Mouse (Mus musculus) lung, embryonic 15.5 days (tissue): ENCODE measurements at regions not wholly inside any gene's neighbourhood (a gene's known extent, or its start where the extent isn't known, plus 50 kb on each side); places are given as distances from the start of the nearest gene placed in this dataset.

Experiments used
- ATAC-seq: fragments of 200-750 bp; cut with Nextera tagmentation; 2 replicates; pipeline ENCODE4 v1.8.0; 2017; ENCODE audit warnings: moderate number of reproducible peaks, borderline replicate concordance; ENCODE audit not compliant: low FRiP score, low TSS enrichment; ENCODE audit errors: extremely low read depth
- H3K27ac ChIP-seq: fragments of 300-500 bp; sonication (generic); 2 replicates; pipeline ENCODE4 v1.5.1; 2015; ENCODE audit warnings: moderate library complexity, mild to moderate bottlenecking, inconsistent platforms
- H3K27me3 ChIP-seq: fragments of 300-500 bp; sonication (generic); 2 replicates; pipeline ENCODE4 v1.6.1; 2015; ENCODE audit warnings: inconsistent platforms
- H3K36me3 ChIP-seq: fragments of 300-500 bp; sonication (generic); 2 replicates; pipeline ENCODE4 v1.6.1; 2015; ENCODE audit warnings: inconsistent platforms
- H3K4me1 ChIP-seq: fragments of 300-500 bp; sonication (generic); 2 replicates; pipeline ENCODE4 v1.6.1; 2015; ENCODE audit warnings: inconsistent platforms
- H3K4me2 ChIP-seq: fragments of 300-500 bp; sonication (generic); 2 replicates; pipeline ENCODE4 v1.6.1; 2015; ENCODE audit warnings: inconsistent platforms, mild to moderate bottlenecking, moderate library complexity
- H3K4me3 ChIP-seq: fragments of 300-500 bp; sonication (generic); 2 replicates; pipeline ENCODE4 v1.5.1; 2015; ENCODE audit warnings: mild to moderate bottlenecking, inconsistent platforms
- H3K9ac ChIP-seq: fragments of 300-500 bp; sonication (generic); 2 replicates; pipeline ENCODE4 v1.6.1; 2015; ENCODE audit warnings: inconsistent platforms
- H3K9me3 ChIP-seq: fragments of 300-500 bp; sonication (generic); 2 replicates; pipeline ENCODE4 v1.6.1; 2016; ENCODE audit warnings: inconsistent platforms
- WGBS: fragments of 180-500 bp; shearing (Covaris S2); methylation state at CpG from one replicate; pipeline ENCODE4 v1.1.7; 2015; 5-methylcytosine and 5-hydroxymethylcytosine counted together

DNA sequence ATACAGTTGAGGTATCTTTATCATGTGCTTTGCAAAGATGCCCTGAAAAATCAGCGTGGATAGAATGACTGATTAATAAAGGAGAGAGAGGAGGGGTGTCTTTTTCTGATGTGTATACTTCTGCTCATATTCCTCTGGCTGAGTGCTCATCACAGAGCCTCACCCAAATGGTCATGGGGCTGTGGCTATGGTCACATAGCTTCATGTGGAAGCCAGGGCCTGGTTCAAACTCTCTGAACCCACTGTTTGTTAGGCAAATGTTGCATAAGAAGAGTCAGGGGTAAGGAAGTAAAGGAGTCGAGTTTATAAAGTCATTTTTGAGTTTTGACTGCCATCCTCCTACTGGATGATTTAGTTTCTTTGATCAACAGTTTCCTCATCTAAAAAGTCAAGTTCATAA, 221.0 kb downstream of the Fzd1 start:
- H3K27ac ChIP-seq: no peak overlapping the region
- H3K9me3 ChIP-seq: no peaks in the 10 kb centered on the region
- WGBS: 50% methylated on average over 2 of the region's 2 CpGs
- ATAC-seq: no peak
- no peaks in the 10 kb centered on the region for H3K27me3 ChIP-seq
- no peak overlapping the region for H3K4me3 ChIP-seq
- no peak overlapping the region for H3K4me2 ChIP-seq
- 0 out of 2 replicates have a peak, but pooled peaks cover 7% of the 10 kb centered on the region for H3K4me1 ChIP-seq
- no peaks in the 10 kb centered on the region for H3K36me3 ChIP-seq
- H3K9ac ChIP-seq: no peak overlapping the region

DNA sequence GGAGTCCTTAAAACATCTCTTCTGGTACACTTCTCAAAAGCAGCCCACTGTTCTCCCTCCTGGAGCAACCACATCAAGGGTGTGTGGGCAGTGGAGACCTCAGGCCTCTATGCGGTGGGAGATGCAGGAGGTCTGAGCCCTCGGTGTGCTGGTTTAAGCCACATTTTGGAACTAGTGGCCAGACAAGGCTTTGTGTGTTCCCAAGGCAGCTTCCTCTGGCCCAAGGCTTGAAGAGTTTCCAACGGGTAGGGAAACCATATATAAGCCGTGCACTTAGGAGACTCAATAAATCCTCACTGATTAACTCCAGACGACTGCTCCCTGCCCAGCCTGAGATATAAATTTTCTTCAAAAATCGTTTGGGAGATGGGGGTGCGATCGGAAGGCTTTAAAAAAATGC, 221.9 kb downstream of the Fzd1 start:
- no peak for ATAC-seq
- Histone ChIP-seq H3K36me3 (no peaks in the 10 kb centered on the region), H3K4me3 (no peak overlapping the region), H3K27me3 (no peaks in the 10 kb centered on the region), H3K9me3 (no peaks in the 10 kb centered on the region), H3K9ac (no peak overlapping the region), H3K4me2 (no peak overlapping the region), H3K27ac (no peak overlapping the region), H3K4me1 (peaks cover 9% of the 10 kb centered on the region; the same call in 1 of the 2 replicates)
- WGBS: 62% methylated on average over 8 of the region's 8 CpGs

DNA sequence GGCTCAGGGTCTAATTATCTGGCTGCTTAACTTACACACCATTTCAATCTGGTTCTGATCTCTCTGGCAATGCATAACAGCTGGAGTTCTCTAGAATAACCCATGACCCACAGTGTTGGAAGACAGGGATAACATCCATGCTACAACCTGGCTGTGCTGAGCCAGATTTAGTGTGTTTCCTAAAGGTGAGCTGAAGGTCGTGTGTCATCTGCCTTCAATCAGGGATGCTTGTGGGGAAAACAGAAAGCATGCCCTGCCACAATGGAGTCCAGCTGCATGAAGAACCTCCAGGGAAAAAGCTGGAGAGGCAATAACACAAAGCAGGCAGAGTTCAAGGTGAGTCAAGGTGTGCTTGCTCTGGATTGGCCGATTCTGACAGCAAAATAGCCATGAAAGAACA, 223.3 kb downstream of the Fzd1 start:
- no peak overlapping the region for H3K4me2 ChIP-seq
- no peak for ATAC-seq
- no peak overlapping the region for H3K9ac ChIP-seq
- H3K9me3 ChIP-seq: no peaks in the 10 kb centered on the region
- no peak overlapping the region for H3K27ac ChIP-seq
- no peaks in the 10 kb centered on the region for H3K27me3 ChIP-seq
- no peak overlapping the region for H3K4me3 ChIP-seq
- no peaks in the 10 kb centered on the region for H3K36me3 ChIP-seq
- 77% methylated on average over 2 of the region's 2 CpGs for WGBS
- H3K4me1 ChIP-seq: peaks cover 15% of the 10 kb centered on the region

DNA sequence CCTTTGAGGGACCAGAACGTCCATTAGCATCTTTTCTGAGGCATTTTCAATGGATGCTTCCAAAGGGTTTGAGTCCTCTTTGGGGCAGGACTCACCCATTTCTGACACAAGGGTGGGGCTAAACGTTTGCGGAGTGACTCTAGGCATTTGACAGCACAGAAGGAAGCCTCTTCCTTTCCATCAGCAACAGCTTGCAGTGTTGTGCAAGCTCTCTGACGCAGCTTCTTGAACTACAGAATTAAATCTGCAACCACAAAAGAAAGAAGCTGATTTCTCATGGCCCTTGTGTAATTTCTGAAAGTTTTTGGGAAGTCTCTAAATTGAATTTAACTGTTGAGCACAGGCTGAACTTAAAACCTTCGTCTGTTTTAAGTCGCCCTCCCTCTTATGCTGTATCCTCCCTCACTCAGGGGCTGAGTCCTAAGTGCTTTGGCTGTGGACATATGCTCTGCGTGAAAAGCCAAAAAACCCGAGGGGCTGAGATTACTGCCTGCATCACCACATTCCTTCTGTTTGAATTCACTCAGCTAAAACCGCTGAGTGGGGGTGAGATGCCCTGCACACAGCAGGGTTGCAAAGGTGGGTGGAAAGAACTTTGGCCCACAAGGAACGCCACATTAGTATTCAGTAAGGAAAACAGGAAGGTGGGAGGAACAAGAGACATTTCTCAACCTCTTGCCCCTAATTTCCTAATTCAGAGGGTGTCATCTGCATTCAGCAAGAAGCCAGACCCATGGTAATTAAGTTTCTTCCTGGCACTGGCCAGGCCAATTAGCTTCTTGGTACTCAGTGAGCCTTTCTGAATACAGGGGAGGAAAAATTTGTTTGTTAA, 227.4 kb downstream of the Fzd1 start:
- no peak overlapping the region for H3K9ac ChIP-seq
- peak overlapping the region; percentile 80 for H3K27ac ChIP-seq

DNA sequence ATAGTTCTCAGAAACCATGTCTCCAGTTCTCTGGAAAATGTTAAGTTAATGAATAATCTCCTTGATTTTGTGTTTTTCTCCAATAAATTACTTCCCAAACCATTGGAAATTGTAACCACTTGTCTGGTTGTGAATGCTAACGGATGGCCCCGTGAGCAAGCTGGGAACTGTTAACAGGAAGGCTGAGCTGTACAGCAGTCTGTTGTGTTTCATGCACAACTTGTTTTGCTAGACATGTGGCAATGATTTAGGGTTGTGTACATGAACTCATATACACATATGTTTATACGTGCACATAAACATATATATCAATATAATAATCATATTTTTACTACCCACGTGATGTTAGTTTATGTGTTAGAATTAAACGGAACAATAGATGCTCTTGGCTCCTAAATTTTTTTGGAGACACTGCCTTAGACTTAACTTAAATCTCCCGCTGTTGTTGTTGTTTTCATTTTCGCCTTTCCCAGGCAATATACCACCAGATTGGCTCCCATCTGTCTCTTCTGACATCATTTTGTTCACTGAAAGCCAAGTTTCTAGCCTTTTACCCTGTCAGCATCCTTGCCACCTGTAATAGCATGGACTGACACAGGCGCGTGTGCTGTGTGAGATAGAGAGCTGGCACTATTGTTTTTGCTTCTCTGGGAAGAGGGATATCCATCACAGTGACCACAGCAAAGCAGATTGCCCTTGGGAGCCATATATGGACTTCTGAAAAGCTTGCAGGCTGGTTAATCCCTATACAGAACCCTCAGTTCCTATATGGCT, 231.6 kb downstream of the Fzd1 start:
- 78% methylated on average over 9 of the region's 9 CpGs for WGBS
- H3K4me1 ChIP-seq: peaks cover 8% of the 10 kb centered on the region
- no peak for ATAC-seq

More for the DNA sequence above, 227.4 kb downstream of the Fzd1 start:
- Histone ChIP-seq H3K4me3 (no peak overlapping the region), H3K4me2 (no peak overlapping the region; the same call in 1 of the 2 replicates), H3K36me3 (no peaks in the 10 kb centered on the region), H3K4me1 (peaks cover 8% of the 10 kb centered on the region), H3K27me3 (no peaks in the 10 kb centered on the region), H3K9me3 (no peaks in the 10 kb centered on the region)
- WGBS: 27% methylated on average over 10 of the region's 10 CpGs
- peak; percentile 86 for ATAC-seq

DNA sequence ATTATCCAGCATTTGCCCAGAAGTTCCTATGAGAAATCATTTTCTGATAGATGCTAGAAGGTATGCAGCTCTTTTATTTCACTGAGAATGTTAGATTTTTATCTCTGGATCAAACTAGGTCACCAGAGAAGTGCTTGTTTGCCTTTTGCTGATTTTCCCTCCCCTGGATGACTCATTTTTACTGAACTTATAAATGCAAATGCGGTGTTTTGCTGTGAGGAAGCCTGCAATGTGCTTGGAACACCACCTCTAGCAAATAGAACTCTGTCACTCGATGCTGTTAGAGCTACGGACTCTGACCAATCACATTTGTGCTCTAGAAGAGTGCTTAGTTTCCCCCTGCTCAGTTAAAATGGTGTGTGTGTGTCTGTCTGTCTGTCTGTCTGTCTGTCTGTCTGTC, 257.2 kb downstream of the Fzd1 start:
- WGBS: 88% methylated on average over 3 of the region's 3 CpGs
- no peaks in the 10 kb centered on the region for H3K36me3 ChIP-seq
- H3K27ac ChIP-seq: no peak overlapping the region
- peaks cover 36% of the 10 kb centered on the region for H3K4me1 ChIP-seq
- H3K27me3 ChIP-seq: no peaks in the 10 kb centered on the region
- H3K4me2 ChIP-seq: no peak overlapping the region
- ATAC-seq: no peak
- no peak overlapping the region for H3K9ac ChIP-seq
- no peaks in the 10 kb centered on the region for H3K9me3 ChIP-seq
- no peak overlapping the region for H3K4me3 ChIP-seq

More for the DNA sequence above, 231.6 kb downstream of the Fzd1 start:
- Histone ChIP-seq H3K36me3 (no peaks in the 10 kb centered on the region), H3K4me2 (no peak overlapping the region), H3K9me3 (no peaks in the 10 kb centered on the region), H3K27ac (no peak overlapping the region), H3K9ac (no peak overlapping the region), H3K4me3 (no peak overlapping the region), H3K27me3 (no peaks in the 10 kb centered on the region)

DNA sequence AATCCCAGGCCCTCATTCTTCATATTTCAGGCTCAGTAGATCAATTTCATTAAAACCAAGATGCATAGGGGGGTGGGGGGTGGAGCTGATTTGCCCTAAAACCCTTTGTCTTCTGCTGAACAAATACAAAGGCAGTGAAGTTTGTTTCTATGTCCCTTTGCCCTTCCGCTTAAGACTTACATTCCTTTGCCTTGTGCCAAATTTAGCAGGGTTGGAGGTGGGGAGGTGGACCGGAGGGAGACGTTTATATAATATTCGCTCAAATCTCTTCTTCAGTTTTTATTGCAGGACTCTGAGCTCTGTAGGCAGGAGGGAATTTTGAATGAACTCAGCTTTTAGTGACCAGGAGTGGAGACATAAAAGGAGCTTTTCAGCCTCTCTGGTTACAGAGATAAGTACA, 258.8 kb downstream of the Fzd1 start:
- ATAC-seq: no peak; the same call in 1 of the 2 replicates
- peaks cover 37% of the 10 kb centered on the region for H3K4me1 ChIP-seq
- H3K27me3 ChIP-seq: no peaks in the 10 kb centered on the region
- no peak overlapping the region for H3K4me3 ChIP-seq
- H3K9me3 ChIP-seq: no peaks in the 10 kb centered on the region
- no peaks in the 10 kb centered on the region for H3K36me3 ChIP-seq
- no peak overlapping the region for H3K27ac ChIP-seq
- H3K4me2 ChIP-seq: peak overlapping the region; percentile 14; the same call in 1 of the 2 replicates
- 6% methylated on average over 4 of the region's 4 CpGs for WGBS
- no peak overlapping the region for H3K9ac ChIP-seq

DNA sequence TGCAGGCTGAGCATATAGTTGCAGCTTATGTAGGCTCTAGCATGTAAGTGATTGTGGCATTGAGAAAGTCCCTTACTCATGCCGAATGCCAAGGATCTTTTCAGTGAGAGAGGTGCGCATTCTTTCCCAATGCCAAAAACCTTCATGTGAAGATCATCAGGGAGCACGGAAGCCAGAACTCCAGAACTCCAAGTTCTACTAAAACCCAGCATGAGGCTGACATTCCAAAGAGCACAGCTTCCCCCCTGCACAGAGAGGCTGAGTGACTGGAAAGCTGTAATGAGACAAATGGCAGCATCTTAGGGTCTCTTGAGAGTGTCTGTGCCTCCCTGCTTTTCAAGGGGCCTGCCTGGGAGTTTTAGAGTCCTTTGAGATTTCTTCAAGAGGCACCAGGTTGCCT, 259.4 kb downstream of the Fzd1 start:
- H3K9ac ChIP-seq: no peak overlapping the region
- H3K36me3 ChIP-seq: no peaks in the 10 kb centered on the region
- no peak overlapping the region for H3K4me3 ChIP-seq
- no peaks in the 10 kb centered on the region for H3K27me3 ChIP-seq
- no peak for ATAC-seq
- H3K27ac ChIP-seq: no peak overlapping the region
- 76% methylated on average over 3 of the region's 3 CpGs for WGBS
- no peaks in the 10 kb centered on the region for H3K9me3 ChIP-seq
- peaks cover 40% of the 10 kb centered on the region for H3K4me1 ChIP-seq
- H3K4me2 ChIP-seq: 0 out of 2 replicates have a peak overlapping the region, but pooled peaks have one; percentile 14

DNA sequence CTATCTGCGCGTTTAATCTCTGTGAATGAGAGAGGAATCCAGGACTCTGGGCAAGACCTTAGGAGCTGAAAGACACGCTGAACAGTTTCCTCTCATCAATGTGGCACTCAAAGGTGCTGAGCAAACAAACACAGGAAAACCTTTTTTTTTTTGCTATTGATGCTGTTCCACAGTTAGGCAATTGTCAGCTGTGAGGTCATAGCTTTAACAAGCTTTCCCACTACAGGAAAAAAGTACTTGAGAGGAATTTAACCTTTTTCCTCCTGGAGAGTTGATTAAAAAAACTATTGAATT, 261.0 kb downstream of the Fzd1 start:
- Histone ChIP-seq H3K27me3 (no peaks in the 10 kb centered on the region), H3K4me2 (peak overlapping the region; percentile 44), H3K36me3 (no peaks in the 10 kb centered on the region), H3K4me3 (0 out of 2 replicates have a peak overlapping the region, but pooled peaks have one; percentile 7), H3K9me3 (no peaks in the 10 kb centered on the region), H3K27ac (peak overlapping the region; percentile 50), H3K4me1 (peaks cover 40% of the 10 kb centered on the region), H3K9ac (no peak overlapping the region)
- ATAC-seq: peak; percentile 5; the same call in 1 of the 2 replicates
- WGBS: 8% methylated on average over 3 of the region's 3 CpGs

DNA sequence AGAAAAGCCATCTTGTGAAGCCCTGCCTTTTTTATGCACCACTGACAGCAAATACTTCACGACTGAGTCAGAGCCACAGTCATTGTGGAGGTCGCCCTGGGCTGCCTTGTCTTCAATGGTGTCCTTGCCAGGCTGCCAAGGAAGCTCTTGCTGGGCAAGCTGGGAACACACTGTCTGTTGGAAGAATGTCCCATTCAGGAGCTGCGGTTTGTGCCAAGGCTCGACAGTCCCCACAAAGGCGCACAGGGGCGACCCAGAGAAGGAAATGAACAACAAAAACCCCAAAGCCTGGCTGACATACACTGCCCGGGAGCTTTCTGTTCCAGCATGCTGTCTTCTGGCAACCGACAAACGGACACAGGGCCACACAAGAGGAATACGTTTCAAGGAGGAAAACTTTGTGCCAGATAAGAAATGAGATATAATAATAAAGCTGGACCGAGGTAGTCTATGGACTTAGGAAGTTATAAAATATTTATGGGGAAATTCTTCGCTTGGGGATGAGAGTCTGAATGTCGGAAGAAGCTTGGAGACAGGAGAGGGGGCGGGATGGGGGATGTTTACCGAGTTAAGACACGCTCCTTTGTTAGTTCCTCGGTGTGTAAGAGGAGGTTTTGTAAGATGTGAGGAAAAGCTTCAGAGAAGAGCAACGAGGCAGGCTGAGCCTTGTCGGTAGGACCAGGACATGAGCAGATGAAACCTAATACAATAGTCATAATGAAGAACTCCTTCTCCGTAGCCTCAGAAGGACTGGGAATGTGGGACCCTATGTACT, 261.5 kb downstream of the Fzd1 start:
- Histone ChIP-seq H3K9ac (no peak overlapping the region), H3K27ac (peak overlapping the region; percentile 50), H3K4me1 (peaks cover 40% of the 10 kb centered on the region), H3K27me3 (no peaks in the 10 kb centered on the region), H3K4me2 (peak overlapping the region; percentile 44), H3K36me3 (no peaks in the 10 kb centered on the region), H3K9me3 (no peaks in the 10 kb centered on the region), H3K4me3 (0 out of 2 replicates have a peak overlapping the region, but pooled peaks have one; percentile 7)
- 7% methylated on average over 20 of the region's 20 CpGs for WGBS
- peak; percentile 46; the same call in 1 of the 2 replicates for ATAC-seq

DNA sequence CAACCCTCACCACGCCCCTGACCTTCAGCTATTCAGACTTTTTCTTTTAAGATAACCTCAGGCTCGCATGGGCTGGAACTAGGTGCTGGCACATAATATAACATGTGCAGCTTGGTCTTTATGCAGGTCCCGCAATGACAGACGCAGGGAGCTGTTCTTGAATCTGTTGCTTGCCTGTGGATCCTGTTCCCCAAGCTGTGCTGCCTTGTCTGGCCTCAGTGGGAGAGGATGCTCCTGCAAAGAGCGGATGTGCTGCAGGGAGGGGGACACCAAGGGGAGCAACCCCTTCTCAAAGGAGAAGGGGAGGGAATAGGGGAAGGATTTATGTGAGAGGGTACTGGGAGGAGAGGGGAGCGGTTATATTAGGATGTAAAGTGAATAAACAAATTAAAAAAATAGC, 262.4 kb downstream of the Fzd1 start:
- H3K27ac ChIP-seq: no peak overlapping the region
- ATAC-seq: no peak
- H3K4me2 ChIP-seq: no peak overlapping the region
- peaks cover 40% of the 10 kb centered on the region for H3K4me1 ChIP-seq
- no peaks in the 10 kb centered on the region for H3K27me3 ChIP-seq
- no peak overlapping the region for H3K4me3 ChIP-seq
- H3K9me3 ChIP-seq: no peaks in the 10 kb centered on the region
- 70% methylated on average over 6 of the region's 6 CpGs for WGBS
- H3K36me3 ChIP-seq: no peaks in the 10 kb centered on the region
- no peak overlapping the region for H3K9ac ChIP-seq
